In genomic region chr16:93605553-93605952, GRCm38 (mm10) we compare ENCODE assay signal across 8 mouse cellular contexts. TPM values are rescaled to one million over a fixed set of nuclear protein-coding genes. Genes with fewer than 3 reads are reported as not detected.
DNase-seq lines count a peak whose midpoint lies in the region; ATAC-seq and TF ChIP-seq lines count a peak whose summit lies in the region.

Gene Cbr1, plus strand, starts transcription at chr16:93605853.

- H3K27me3 ChIP-seq in forebrain, embryonic 12.5 days = peaks cover 4% of the 10 kb centered on the region; the same call in 1 of the 2 replicates
- H3K27me3 ChIP-seq in limb, embryonic 15.5 days = no peaks in the 10 kb centered on the region
- no peaks in the 10 kb centered on the region for H3K27me3 ChIP-seq in stomach, postnatal 0 days (ENCODE audit: control insufficient read depth, insufficient read depth, low read length)

- TF ChIP-seq EP300 in stomach, postnatal 0 days (optimal IDR thresholded peaks at IDR 0.05) = no peak

- WGBS in forebrain, embryonic 12.5 days = 69% methylated on average over 4 of the region's 4 CpGs
- WGBS in limb, embryonic 15.5 days = 66% methylated on average over 4 of the region's 4 CpGs
- WGBS in stomach, postnatal 0 days = 65% methylated on average over 4 of the region's 4 CpGs

- no peak for ATAC-seq in forebrain, embryonic 12.5 days (ENCODE audit: low FRiP score)
- ATAC-seq in limb, embryonic 15.5 days (ENCODE audit: insufficient number of reproducible peaks, low FRiP score, low TSS enrichment, low read depth) = no peak
- ATAC-seq in stomach, postnatal 0 days (ENCODE audit: low FRiP score, low TSS enrichment) = no peak

- H3K9ac ChIP-seq in forebrain, embryonic 12.5 days = no peak within 1 kb of the TSS
- H3K9ac ChIP-seq in limb, embryonic 15.5 days = no peak within 1 kb of the TSS
- no peak within 1 kb of the TSS for H3K9ac ChIP-seq in stomach, postnatal 0 days (ENCODE audit: low read length)

- H3K4me2 ChIP-seq in forebrain, embryonic 12.5 days = peak within 1 kb of the TSS; percentile 90
- peak within 1 kb of the TSS; percentile 90 for H3K4me2 ChIP-seq in limb, embryonic 15.5 days
- H3K4me2 ChIP-seq in stomach, postnatal 0 days (replicated peaks; ENCODE audit: low read depth) = peak within 1 kb of the TSS; percentile 82

- H3K36me3 ChIP-seq in forebrain, embryonic 12.5 days (replicated peaks) = peaks cover 6% of the 10 kb centered on the region; the same call in 1 of the 2 replicates
- 0 out of 2 replicates have a peak, but pooled peaks cover 5% of the 10 kb centered on the region for H3K36me3 ChIP-seq in limb, embryonic 15.5 days
- H3K36me3 ChIP-seq in stomach, postnatal 0 days (ENCODE audit: control insufficient read depth, insufficient read depth, low read length) = no peaks in the 10 kb centered on the region; the same call in 1 of the 2 replicates

- peak; percentile 79 for DNase-seq in heart, adult 11 months
- DNase-seq in heart, adult 9 months (ENCODE audit: low spot score in 2 of 2) = no peak
- DNase-seq in ES-CJ7 (ENCODE audit: low read depth, low spot score) = peak; percentile 1
- DNase-seq in heart, postnatal 4 days = no peak
- DNase-seq in stomach, postnatal 0 days (ENCODE audit: low spot score) = no peak
- no peak for DNase-seq in spleen, adult 12 weeks (ENCODE audit: low spot score)

- H3K4me3 ChIP-seq in forebrain, embryonic 12.5 days (replicated peaks) = peak within 1 kb of the TSS; percentile 62
- peak within 1 kb of the TSS; percentile 66 for H3K4me3 ChIP-seq in limb, embryonic 15.5 days
- H3K4me3 ChIP-seq in stomach, postnatal 0 days (ENCODE audit: low read depth, low read length) = no peak within 1 kb of the TSS

- no peak for TF ChIP-seq CTCF in stomach, postnatal 0 days (IDR thresholded peaks at IDR 0.05; ENCODE audit: low read depth)

- peaks cover 26% of the 10 kb centered on the region for H3K4me1 ChIP-seq in forebrain, embryonic 12.5 days
- peaks cover 25% of the 10 kb centered on the region for H3K4me1 ChIP-seq in limb, embryonic 15.5 days
- no peaks in the 10 kb centered on the region for H3K4me1 ChIP-seq in stomach, postnatal 0 days (replicated peaks; ENCODE audit: control insufficient read depth, insufficient read depth)

- H3K9me3 ChIP-seq in forebrain, embryonic 12.5 days = no peaks in the 10 kb centered on the region
- H3K9me3 ChIP-seq in limb, embryonic 15.5 days = no peaks in the 10 kb centered on the region
- no peaks in the 10 kb centered on the region for H3K9me3 ChIP-seq in stomach, postnatal 0 days (ENCODE audit: control insufficient read depth, low read length)

- H3K27ac ChIP-seq in forebrain, embryonic 12.5 days = no peak within 1 kb of the TSS
- H3K27ac ChIP-seq in limb, embryonic 15.5 days = no peak within 1 kb of the TSS
- no peak within 1 kb of the TSS for H3K27ac ChIP-seq in stomach, postnatal 0 days (replicated peaks)

RNA-seq across cellular contexts. Expression of gene Cbr1, which starts in this region (rescaled TPM):
- 108 and 112 TPM in 2 replicates for polyA plus RNA-seq in forebrain, embryonic 12.5 days (2016; fragmentation: Nextera tagmentation; extraction: Ambion mirVana)
- 10 to 100 TPM; 25.9 to 26.2 TPM for total RNA-seq in heart, postnatal 4 days (2021)
- 83.4 and 86.3 TPM in 2 replicates for polyA plus RNA-seq in limb, embryonic 15.5 days (2015; fragmentation: Nextera tagmentation; extraction: Ambion mirVana)
- 411 and 426 TPM in 2 replicates for polyA plus RNA-seq in stomach, postnatal 0 days (2015; fragmentation: Nextera tagmentation; extraction: Ambion mirVana)

Comparison
In these comparisons a context has a peak if more than half of its experiments do, and no peak if none do; other contexts are left out.
1. DNase-seq: peak in heart, adult 11 months (single experiment) and ES-CJ7 (single experiment); none in heart, adult 9 months (0 of 2), heart, postnatal 4 days (single experiment), stomach, postnatal 0 days (single experiment) and spleen, adult 12 weeks (single experiment).
2. Peak in every context shown above with its lines, with median percentiles within 50 percentile points of each other: H3K4me2 ChIP-seq.